Mouse (Mus musculus): Measurements from ENCODE around the gene Reep6.

GRCm38 (mm10) chr10:80372706-80373105 is 43.0 kb downstream of the Reep6 start:
- TF ChIP-seq CTCF (IDR thresholded peaks at IDR 0.05; ENCODE audit: insufficient read depth, low read length): no peak
- no peak for TF ChIP-seq POLR2A (IDR thresholded peaks at IDR 0.05; ENCODE audit: borderline replicate concordance, extremely low read depth, low read depth, low read length)

All from lung, adult 2 months (tissue).